Mouse (Mus musculus): ENCODE data around the gene Sinhcaf. TPM values are rescaled to one million over a fixed set of nuclear protein-coding genes. Genes with fewer than 3 reads are reported as not detected.

Sinhcaf gene
- polyA plus RNA-seq, 1 experiment: 10.9 TPM

DNA sequence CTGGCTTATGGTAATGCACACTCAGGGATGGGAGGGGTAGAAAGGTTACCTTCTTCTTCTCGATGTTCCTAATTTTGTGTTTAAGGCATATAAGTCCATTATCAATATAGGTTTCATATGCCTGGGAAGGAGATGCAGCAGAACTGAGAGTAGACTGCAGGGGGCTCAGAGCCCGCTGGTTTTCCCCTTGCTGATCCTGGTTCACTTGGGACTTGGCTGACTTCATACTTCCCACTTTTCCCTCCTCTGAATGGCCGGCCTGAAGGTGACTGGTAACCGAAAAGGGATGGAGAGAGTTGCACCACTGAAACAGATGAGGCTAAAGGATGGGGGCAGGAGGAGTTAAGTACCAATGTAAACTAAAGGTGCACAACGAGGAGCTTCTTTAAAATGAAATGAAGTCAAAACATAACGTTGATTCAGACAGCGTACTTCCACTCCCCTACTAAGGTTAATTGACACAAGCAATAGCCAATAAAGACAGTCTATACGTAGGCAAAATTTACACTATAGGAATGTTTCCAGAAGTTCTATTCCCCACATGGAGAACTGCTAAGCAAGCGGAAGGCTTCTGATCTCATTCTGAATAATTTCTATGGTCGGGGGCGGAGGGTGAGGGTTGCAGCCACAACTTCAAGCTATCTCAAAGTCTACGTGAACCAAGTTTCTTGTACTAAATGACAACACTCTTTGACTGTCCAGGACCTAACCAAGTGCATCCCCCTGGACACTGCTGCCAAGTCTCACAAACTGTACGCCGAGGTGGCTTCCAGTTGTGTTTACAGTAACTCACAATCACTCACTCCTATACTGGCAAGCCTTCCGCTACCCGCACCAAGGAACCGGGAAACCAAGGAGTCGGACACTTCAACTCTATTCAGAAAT is 51.1 kb downstream of the Sinhcaf start:
- TF ChIP-seq POLR2A (IDR thresholded peaks at IDR 0.05; ENCODE audit: borderline replicate concordance, low read depth, low read length) (no peak), CTCF (IDR thresholded peaks at IDR 0.05; ENCODE audit: low read depth, low read length) (no peak)
- Histone ChIP-seq H3K27ac (ENCODE audit: insufficient read depth, low read depth, low read length) (no peak overlapping the region), H3K4me3 (ENCODE audit: insufficient read depth, low read length) (peak overlapping the region; percentile 75), H3K4me1 (ENCODE audit: control insufficient read depth, insufficient read depth, low read length) (0 out of 2 replicates have a peak, but pooled peaks cover 5% of the 10 kb centered on the region)

DNA sequence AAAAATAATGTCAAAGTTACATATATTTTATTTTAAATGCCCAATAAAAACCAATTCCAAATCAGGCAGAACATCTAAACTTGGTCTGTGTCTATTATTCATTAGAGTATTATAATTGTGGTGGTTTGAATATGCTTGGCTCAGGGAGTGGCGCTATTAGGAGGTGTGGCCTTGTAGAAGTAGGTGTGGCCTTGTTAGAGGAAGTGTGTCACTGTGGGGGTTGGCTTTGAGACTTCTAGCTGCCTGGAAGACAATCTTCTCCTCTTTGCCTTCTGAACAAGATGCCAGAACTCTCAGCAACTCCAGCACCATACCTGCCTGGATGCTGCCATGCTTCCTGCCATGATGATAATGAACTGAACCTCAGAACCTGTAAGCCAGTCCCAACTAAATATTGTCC is 72.4 kb downstream of the Sinhcaf start:
- H3K4me1 ChIP-seq (ENCODE audit: control insufficient read depth, insufficient read depth, low read length): no peaks in the 10 kb centered on the region
- TF ChIP-seq CTCF (IDR thresholded peaks at IDR 0.05; ENCODE audit: low read depth, low read length) (no peak), POLR2A (IDR thresholded peaks at IDR 0.05; ENCODE audit: borderline replicate concordance, low read depth, low read length) (no peak)
- H3K27ac ChIP-seq (ENCODE audit: insufficient read depth, low read depth, low read length): no peak overlapping the region
- no peak overlapping the region for H3K4me3 ChIP-seq (ENCODE audit: insufficient read depth, low read length)

Other genes with a start within 250 kb of the Sinhcaf start
- 24.5 and 26.3 TPM in 2 replicates for gene Ipo8, start 115.0 kb downstream of the Sinhcaf start, polyA plus RNA-seq (2012; ENCODE audit: insufficient read depth, insufficient read length, missing spikeins)
- gene Caprin2, start 50.2 kb downstream of the Sinhcaf start, polyA plus RNA-seq (2012; ENCODE audit: insufficient read depth, insufficient read length, missing spikeins): 8.3 and 9.5 TPM in 2 replicates
- gene Dennd5b, start 155.2 kb upstream of the Sinhcaf start, polyA plus RNA-seq (2012; ENCODE audit: insufficient read depth, insufficient read length, missing spikeins): 0.19 and 0.87 TPM in 2 replicates
- not detected in 2 replicates for gene Gm10203, start 183.7 kb upstream of the Sinhcaf start, polyA plus RNA-seq (2012; ENCODE audit: insufficient read depth, insufficient read length, missing spikeins)
- gene Etfbkmt, start 193.4 kb upstream of the Sinhcaf start, polyA plus RNA-seq (2012; ENCODE audit: insufficient read depth, insufficient read length, missing spikeins): 5.8 and 9.0 TPM in 2 replicates
- 14.7 and 18.1 TPM in 2 replicates for gene Amn1, start 242.2 kb upstream of the Sinhcaf start, polyA plus RNA-seq (2012; ENCODE audit: insufficient read depth, insufficient read length, missing spikeins)